Mouse (Mus musculus): ENCODE results near the gene Gm43064.
"Not testable (repeated sequence)": the region's sequence is repeated elsewhere in the genome, so short reads cannot be mapped to it uniquely, and the experiment has no call there.

The Gm43064 gene

GRCm38 (mm10) chr3:103799507-103799906 is 9.9 kb upstream of the Gm43064 start:
- no peak for DNase-seq (ENCODE audit: low spot score)

GRCm38 (mm10) chr3:103801631-103802531 is 7.5 kb upstream of the Gm43064 start:
- no peak for DNase-seq (ENCODE audit: low spot score)

- no peak for DNase-seq (ENCODE audit: low spot score)
Measured at GRCm38 (mm10) chr3:103802861-103803260, 6.5 kb upstream of the Gm43064 start.

- DNase-seq (ENCODE audit: low spot score): no peak
Measured at GRCm38 (mm10) chr3:103805671-103806070, 3.7 kb upstream of the Gm43064 start.

- DNase-seq (ENCODE audit: low spot score): no peak
Measured at GRCm38 (mm10) chr3:103809799-103810150, 402 bp downstream of the Gm43064 start.

GRCm38 (mm10) chr3:103810967-103811366 is 1.6 kb downstream of the Gm43064 start:
- no peak for DNase-seq (ENCODE audit: low spot score)

GRCm38 (mm10) chr3:103827548-103827947 is 18.2 kb downstream of the Gm43064 start:
- DNase-seq (ENCODE audit: low spot score): no peak

- no peak for DNase-seq (ENCODE audit: low spot score)
Measured at GRCm38 (mm10) chr3:103829036-103829435, 19.7 kb downstream of the Gm43064 start.

- not testable (repeated sequence) for DNase-seq (ENCODE audit: low spot score)
Measured at GRCm38 (mm10) chr3:103830681-103831080, 21.3 kb downstream of the Gm43064 start.

- no peak for DNase-seq (ENCODE audit: low spot score)
Measured at GRCm38 (mm10) chr3:103831146-103831545, 21.8 kb downstream of the Gm43064 start.

GRCm38 (mm10) chr3:103832426-103832825 is 23.1 kb downstream of the Gm43064 start, which contains the start of gene Bcl2l15:
Bcl2l15 (plus strand) TSS chr3:103832601.
- no peak for DNase-seq (ENCODE audit: low spot score)

- no peak for DNase-seq (ENCODE audit: low spot score)
Measured at GRCm38 (mm10) chr3:103834001-103834400, 24.6 kb downstream of the Gm43064 start.

- DNase-seq (ENCODE audit: low spot score): no peak
Measured at GRCm38 (mm10) chr3:103835272-103835950, 26.0 kb downstream of the Gm43064 start.

- DNase-seq (ENCODE audit: low spot score): no peak
Measured at GRCm38 (mm10) chr3:103835951-103836310, 26.6 kb downstream of the Gm43064 start.

- DNase-seq (ENCODE audit: low spot score): no peak
Measured at GRCm38 (mm10) chr3:103836453-103836852, 27.1 kb downstream of the Gm43064 start.

- DNase-seq (ENCODE audit: low spot score): no peak
Measured at GRCm38 (mm10) chr3:103839711-103840110, 30.3 kb downstream of the Gm43064 start.

- DNase-seq (ENCODE audit: low spot score): not testable (repeated sequence)
Measured at GRCm38 (mm10) chr3:103840195-103840594, 30.8 kb downstream of the Gm43064 start.

- not testable (repeated sequence) for DNase-seq (ENCODE audit: low spot score)
Measured at GRCm38 (mm10) chr3:103840946-103841345, 31.6 kb downstream of the Gm43064 start.

- DNase-seq (ENCODE audit: low spot score): no peak
Measured at GRCm38 (mm10) chr3:103850644-103851363, 41.4 kb downstream of the Gm43064 start.

GRCm38 (mm10) chr3:103851481-103851880 is 42.1 kb downstream of the Gm43064 start:
- no peak for DNase-seq (ENCODE audit: low spot score)

GRCm38 (mm10) chr3:103851882-103852281 is 42.5 kb downstream of the Gm43064 start:
- no peak for DNase-seq (ENCODE audit: low spot score)

GRCm38 (mm10) chr3:103852565-103853299 is 43.4 kb downstream of the Gm43064 start:
- no peak for DNase-seq (ENCODE audit: low spot score)

Data from urinary bladder, postnatal 10 days (tissue).